Mouse (Mus musculus): ENCODE results near the gene Klf8.

Gene Klf8

DNA sequence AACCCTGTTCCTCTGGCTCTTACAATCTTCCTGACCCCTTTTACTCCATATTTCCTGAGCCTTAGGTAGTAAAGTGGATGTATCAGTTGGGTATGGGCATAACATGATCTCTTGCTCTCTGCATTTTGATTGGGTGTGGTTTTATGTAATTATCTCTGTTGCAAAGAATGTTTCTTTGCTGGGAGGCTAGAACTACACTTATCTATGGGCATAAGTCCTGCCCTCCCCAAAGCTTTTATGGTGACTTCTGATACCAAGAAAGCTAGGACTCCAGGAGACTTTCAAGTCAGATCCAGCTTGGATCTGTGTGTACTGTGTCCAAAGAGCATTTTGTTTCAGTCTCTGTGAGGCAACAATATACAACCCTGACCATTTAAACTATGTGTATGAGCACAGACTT, 202.3 kb downstream of the Klf8 start:
- DNase-seq (ENCODE audit: low spot score) = no peak

DNA sequence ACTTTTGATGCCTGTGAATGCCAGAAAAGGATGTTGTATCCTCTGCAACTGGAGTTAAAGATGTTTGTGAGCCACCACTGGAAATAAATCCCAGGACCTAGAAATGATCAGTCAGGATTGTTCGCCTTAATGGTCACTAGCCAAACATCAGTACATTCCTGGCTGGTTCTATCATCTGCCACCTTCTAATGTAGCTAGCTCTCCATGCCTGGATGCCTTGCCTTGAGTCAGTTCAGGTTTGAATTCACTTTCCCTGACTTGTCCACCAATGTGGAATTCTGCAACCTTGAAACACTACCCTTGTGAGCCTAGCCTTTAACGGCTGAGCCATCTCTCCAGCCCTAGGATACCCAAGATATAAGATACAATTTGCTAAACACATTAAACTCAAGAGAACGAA, 202.8 kb downstream of the Klf8 start:
- DNase-seq (ENCODE audit: low spot score) = no peak
